Mouse (Mus musculus): ENCODE data around the gene Jmjd1c.

Gene Jmjd1c

DNA sequence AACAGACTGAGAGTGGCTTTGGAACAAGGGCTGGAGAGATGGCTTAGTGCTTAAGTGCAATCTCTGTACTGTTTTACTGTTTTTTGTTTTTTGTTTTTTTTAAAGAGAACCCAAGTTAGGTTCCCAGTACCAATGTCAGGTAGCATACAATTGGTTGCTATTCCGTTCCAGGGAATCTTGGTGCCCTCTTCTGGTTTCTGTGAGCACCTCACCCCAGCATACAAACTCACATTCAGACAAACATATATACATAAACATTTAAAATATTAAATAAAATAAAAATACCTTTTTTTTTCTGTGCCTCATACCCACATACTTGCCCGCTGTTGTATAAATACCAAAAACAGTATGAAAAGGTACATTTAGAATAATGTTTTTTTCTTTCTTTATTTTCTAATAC, 38.4 kb downstream of the Jmjd1c start:
- DNase-seq: no peak

DNA sequence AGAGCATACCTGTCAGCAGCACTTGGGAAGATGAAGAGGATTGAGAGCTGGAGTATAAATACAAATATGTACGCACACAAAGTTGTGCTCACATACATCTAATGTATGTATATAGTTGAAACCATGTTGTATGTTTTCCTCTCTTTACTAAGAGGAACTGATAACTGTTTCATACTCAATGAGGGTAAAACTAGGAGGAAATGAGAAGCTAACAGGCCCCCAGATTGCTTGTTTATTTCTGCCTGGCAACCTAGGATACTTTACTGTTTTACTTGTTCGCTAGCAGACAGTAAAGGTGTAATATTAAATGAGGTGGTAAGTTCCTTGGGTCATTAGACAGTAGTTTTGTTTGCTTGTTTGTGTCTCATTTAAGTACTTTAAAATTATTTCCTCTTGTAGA, 41.5 kb downstream of the Jmjd1c start:
- DNase-seq: no peak

DNA sequence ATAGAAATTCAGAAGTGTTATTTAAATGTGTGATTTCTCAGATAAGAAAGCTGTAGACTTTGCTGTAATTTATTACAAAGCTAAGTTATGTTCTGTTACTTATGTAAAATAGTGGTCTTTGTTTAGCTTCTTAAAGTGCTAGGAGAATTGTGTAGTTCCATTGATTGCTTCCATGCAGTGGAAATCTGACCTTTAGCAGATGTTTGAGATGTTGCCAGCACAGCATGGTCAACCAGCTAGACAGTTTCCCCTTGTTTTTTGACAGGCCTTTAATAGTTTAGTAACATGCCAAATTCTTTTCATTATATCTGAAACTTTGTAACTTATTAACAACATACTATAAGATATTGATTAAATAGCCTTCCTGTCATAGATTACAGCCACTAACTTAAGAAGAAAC, 47.7 kb downstream of the Jmjd1c start:
- peak; percentile 22 for DNase-seq

DNA sequence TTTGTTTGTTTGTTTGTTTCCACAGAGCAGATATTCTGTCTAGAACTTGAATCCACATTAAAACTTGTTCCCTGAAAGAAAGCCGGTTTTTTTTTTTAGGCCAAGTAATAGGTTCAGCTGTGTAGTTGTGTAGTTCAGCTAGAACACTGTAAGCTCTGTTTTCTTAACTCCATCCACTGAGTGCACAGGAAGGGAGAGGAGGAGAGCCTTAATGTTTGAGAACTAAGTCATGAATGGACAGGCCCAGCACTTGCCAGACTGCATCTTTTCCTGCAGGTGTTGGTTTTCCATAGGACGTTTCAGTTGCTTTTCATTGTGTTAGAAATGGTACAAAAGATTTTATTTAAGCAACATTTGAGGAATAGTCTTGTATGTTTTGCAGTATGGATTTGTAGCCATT, 48.3 kb downstream of the Jmjd1c start:
- DNase-seq: no peak

DNA sequence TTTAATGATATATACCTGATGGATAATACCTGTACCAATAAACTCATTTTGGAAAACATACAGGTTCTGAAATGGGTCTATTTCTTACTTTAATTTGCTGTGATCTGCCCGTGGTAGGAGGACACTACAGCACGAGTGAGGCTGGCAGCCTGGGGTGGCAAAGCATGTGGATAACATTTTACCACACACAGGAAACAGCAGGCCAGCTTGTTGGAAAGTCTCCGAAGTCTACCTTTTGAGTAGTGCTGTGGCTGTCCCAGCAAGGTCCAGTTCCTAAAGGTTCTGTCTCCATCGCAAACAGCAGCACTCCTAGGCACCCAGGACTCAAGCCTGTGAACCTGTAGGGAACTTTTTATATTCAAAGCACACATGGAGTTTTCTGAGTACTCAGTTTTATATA, 49.7 kb downstream of the Jmjd1c start:
- DNase-seq: no peak

DNA sequence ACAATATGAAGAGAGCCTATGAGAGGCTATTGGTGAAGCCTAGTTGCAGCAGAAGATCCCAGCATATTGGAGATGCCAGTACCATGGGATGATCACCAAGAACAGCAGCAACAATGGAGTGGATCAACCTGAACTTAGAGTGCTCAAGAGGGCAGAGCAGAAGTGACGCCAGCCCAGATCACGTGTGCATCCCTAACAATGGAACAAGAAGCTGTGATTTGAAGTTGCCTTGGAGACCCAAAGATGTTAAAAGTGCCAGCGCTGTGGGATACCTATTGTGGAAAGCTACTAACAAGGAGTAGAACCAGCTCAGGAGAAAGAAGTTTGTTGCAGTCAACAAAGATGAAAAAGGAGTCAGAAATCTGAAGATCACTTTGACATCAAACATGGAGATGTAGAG, 55.8 kb downstream of the Jmjd1c start:
- no peak for DNase-seq

DNA sequence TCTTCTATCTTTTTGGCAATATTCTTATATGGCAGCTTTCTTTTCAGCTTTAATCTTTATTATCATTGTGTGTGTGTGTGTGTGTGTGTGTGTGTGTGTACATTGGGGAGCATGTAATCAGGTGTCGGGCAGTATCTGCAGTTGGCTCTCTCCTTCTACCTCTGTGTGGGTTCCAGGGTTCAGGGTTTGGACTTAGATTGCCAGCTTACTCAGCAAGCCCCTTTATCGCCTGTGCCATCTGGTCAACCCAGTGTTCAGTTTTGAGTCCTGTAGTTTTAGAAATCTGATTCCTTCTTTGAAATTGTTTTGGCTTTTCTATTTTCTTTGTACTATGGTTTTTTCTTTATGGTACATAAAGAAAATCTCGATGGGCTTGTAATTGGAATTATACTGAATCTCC, 58.7 kb downstream of the Jmjd1c start:
- DNase-seq: no peak

DNA sequence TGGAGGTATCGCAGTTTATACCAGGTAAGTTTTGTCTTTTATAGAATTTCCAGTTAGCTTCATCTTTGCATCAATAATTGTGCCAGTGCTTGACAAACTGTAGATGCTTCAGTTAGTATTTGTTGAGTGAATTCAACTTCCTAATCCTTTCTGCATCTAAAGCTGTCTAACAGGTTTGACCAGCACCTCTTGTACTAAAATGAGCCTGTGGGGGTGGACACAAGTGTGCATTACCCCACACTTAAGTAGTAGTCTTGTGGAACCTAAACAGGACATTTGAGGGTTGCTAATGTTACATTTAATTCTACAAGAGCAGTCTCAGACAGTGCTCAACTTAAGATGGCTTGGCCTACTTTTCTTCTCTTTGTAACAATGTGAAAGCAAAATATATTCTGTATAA, 78.1 kb downstream of the Jmjd1c start:
- DNase-seq: peak; percentile 24

DNA sequence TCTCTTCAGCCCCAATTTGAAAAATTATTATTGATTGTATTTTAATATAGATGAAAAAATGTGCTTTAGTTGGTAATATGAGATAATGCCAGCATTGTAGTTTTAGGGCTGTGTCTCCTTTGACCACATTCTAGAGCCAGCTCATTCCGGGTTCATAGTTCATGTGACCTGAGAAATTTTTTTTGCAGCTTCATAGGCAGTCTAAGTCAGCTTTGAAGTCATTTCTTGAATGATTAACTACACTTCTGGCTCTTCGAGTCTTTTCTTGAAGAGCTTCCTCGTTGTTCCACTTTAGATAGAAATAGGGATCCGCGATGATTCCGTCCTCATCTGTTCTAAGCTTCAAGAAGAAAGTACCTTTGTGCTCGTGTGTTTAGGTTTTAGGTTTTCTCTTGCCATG, 80.1 kb downstream of the Jmjd1c start:
- DNase-seq: no peak

DNA sequence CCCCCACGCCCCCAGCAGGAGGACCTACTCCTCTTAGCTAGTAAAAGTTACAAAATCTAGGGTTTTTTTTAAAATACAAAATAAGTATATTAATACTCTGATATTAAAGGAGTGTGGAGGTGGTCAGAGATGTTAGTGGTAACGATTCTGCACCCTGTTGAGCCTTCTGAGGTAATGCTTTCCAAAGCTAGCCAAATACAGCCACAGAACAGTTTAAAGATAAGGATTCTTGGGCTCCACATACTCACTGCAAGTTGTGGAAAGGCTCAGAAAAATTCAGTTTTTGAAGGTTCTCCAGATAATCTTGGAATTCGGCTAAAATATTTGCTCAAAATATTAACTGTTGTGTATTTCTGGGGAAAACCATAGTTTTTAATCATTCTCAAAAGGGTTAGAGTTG, 81.0 kb downstream of the Jmjd1c start:
- no peak for DNase-seq

DNA sequence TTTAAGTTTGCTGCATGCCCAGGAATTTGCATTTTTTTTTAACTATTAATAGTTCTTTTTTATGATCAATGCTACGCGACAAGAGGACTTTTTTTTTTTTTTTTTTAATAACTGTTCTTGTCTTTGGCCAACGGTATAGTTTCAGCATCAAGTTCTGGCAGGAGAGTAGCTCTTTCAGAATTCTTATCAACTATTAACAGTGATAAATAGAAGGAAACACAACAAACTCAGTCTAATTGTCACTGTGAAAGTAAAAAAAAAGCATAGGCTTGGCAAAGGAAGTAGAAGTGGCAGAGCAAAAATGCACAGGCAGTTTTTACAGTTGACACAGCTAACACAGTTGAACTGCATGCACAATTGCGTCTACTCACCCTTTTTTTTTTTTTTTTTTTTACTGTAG, 81.5 kb downstream of the Jmjd1c start:
- no peak for DNase-seq

DNA sequence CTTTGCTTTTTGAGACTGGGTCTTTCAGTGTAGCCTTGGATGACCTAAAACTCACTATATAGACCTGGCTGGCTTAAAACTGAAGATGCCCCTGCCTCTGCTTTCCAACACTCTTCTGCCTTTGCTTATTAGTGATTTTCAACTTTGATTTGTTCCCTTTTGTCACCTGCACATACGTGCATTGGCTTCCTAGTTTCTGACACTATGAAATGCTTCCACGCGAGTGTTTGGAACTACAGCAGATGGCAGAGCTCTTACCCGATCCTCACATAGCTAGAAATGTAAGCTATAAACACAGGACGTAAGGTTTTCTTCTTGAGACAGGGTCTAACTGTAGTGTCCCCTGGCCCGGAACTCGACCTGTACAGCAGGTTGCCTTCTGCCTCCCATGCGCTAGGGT, 84.1 kb downstream of the Jmjd1c start:
- DNase-seq: no peak

DNA sequence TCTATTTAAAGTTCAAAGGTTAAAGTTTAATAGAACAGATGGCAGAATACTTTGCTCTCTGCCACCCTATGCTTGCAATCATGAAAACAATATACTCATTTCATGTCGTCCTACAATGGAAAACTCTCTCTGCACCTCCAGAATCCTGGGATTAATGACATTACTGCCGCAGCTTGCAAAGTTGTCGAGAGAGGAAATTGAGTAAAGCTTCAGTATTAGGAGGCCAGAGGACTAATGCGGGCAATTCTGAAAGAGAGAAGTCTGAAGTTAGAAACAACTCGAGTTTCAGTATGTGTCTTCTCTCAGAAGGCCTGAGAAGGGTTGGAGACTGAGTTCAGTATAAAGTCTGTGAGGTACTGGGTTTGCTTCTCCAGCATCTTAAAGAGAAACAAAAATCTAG, 84.9 kb downstream of the Jmjd1c start:
- no peak for DNase-seq

DNA sequence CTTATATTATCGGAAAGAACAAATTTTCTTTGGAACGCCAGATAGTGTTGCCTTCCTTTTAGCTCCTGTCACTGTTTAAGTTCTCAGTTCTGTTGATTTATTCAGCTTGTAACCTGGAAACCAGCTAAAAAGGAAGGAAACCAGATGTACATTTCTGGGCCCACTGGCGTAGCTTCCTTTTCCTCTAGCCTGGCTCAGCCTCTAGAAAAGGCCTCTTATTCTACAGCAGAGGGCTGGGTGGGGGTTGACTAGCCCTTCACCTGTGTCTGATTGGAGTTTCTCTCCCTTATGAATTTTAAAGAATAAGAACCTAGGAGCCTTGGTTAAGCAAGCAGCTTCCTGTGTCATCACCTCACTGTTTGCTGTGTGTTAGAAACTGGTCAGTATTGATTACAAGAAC, 86.7 kb downstream of the Jmjd1c start:
- DNase-seq: no peak

DNA sequence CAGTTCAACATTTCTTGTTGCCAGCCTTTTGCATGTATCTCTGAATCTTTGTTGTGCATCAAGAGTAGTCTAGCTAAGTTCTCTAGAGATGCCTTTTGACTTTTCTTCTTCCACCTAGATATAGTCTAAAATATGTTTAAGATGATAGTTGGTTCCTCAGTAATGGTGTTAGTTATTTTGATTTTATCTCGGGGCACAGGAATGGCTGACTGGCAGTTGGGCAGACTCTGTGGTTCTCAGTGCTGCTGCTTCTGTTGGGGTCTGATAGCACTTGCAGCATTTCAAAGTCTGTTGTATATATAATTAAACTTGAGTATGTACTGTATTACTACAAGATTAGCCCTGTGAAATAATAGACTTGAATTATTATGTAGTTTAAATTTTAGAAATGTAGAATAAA, 87.2 kb downstream of the Jmjd1c start:
- DNase-seq: no peak

DNA sequence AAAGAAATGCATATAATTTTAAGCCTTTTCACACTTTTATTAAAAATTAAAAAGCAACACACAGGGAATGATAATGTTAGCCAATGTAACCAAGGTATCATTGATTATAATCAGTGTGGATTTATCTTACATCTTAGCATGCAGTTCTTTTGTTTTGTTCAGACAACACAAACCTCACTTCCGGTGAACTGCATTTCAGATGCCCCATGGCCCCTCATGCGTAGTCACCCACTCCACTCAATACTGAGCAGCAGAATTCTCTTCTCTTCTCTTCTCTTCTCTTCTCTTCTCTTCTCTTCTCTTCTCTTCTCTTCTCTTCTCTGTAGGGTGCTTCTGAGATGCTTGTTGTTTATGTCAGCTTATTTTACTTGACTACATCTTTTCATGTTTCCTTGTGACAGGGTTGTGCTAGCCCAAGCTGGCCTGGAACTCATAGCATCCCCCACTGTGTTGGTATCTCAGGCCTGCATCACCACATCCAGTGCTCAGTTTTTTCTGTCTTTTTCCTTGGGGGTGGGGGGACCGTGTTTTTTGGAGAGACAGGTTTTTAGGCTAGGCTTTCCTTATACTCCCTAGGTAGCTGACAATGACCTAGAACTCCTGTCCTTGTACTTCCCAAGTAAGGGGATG, 88.6 kb downstream of the Jmjd1c start:
- DNase-seq: no peak

DNA sequence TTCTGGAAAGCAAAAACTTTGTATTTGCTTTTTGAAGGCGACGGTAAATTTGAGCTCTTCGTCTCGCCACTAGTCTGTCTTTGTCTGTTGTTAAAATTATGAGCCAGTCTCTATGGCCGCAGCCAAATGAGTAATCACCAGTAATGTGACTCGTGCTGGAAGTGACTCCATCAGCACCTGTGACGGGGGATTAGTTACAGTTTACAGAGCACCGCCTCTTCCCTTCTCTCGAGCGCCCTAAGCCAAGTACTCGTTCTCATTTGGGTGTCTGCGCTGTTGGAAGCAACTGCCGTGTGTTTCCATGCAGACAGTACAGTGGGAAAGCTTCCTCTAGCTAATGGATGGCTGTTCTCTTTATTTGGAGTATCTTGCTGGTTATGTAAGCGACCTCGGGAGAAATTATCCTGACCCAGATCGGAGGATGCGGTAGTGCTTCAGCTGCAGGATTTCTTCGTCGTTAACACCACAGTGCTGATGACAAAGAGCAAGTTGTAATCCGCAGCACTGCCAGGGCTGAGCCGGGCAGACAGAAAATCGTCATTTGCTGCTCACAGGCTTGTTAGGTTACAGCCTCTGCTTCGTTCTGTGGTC, 89.7 kb downstream of the Jmjd1c start:
- DNase-seq: peak; percentile 66

DNA sequence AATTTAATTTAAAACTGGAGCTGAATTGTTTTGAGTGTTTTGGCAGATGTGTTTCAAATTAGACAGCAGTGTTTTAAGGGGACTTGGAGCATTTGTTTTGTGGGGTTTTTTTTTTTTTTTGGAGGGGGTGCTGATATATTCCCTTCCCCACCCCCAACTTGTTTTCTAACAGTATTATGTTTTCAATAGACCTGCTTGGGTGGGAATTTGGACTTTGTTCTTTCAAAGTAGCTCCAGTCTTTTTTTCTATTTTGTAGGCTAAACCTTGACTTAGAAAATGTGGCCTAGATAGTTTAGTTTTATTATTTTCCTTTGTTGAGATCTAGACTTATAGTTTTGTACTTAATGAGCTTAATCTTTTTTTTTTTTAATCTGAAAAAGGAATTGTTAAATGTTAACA, 90.6 kb downstream of the Jmjd1c start:
- no peak for DNase-seq

DNA sequence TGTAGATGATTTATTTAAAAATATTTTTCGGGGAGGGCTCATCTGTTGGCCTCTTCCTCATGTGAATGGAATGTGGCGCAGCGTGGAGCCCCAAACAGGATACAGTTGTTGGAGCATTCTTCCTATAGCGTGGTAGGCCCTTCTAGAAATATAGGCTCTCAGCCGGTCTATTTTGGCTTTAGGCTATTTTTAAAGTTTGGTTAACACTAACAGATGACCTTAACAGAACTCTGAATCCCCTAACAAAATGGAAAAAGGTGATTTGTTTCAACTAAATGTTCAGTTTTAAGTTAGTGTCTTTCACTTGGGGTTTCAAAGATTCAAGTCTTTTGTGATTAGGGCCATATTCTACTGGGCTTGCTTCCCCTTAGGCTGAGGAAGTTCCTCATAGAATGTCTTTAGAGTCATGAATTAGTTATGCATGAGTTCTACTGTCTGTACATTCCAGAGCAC, 91.1 kb downstream of the Jmjd1c start:
- no peak for DNase-seq

DNA sequence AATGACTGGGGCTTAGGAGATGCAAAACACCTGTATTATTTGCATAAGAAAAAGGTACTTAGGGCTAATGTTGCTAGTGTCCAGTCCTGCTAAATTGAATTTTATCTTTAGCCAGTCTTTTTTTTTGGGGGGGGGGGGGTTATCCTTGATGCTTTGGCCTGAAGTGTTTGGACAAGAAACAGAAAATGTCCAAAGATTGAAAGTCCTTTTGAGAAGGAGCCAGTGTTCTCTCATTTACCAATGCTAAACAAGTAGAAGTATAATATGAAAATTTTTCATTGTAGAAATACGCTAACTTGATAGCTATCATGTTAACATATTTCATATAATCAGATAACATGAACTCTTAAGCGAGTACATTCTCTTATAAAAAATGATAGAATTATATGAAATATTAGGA, 92.0 kb downstream of the Jmjd1c start:
- DNase-seq: no peak

DNA sequence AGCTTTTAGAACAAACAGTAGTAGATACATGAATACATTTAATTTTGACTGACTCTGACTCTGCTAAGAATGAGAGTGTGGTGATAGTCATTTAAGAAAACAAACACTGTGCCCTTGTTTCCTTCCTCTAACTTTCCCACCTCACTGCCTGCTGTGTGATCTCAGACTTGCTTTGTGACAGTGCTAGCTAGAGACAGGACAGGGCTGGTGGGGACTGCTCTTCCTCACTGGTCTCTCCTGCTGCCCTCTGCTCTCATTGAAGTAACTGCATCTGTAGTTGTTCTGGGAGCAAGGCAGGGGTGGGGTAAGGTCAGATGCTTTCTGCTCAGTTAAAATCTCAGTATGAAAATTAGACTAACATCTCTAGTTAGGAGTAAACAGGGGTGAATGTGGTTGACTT, 93.1 kb downstream of the Jmjd1c start:
- DNase-seq: no peak

DNA sequence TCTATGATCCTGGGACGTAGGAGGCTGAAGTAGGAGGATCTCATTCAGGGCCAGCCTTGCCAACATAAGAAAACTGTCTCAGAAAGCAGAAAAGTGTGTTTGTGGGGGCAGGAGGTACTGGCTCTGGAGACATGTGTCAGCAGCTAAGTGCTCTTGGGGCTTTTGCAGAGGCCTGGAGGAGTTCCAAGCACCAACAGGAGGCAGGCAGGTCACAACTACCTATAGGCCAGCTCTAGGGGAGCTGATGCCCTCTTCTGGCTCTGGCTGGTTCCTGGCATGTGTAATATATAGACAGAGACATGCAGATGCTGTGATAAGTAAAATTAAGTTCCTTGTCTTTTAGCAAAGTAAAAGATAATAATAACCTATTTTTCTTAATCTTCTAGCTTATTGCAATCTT, 94.3 kb downstream of the Jmjd1c start:
- DNase-seq: peak; percentile 42

DNA sequence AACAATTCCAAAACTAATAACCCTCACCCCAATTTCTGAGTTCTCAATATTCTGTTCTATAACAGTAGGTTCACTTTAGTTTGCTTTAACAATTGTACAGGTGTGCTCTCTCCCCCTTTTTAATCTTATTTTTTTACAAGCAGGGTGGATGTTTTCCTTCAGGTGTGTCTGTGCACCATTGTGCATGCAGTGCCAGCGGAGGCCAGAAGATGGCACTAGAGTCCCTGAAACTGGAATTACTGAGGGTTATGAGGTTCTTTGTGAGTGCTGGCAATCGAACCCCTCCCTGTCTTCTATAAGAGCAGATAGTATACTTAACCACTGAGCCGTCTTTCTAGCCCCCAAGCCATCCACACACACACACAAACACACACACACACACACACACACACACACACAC, 96.4 kb downstream of the Jmjd1c start:
- DNase-seq: no peak

DNA sequence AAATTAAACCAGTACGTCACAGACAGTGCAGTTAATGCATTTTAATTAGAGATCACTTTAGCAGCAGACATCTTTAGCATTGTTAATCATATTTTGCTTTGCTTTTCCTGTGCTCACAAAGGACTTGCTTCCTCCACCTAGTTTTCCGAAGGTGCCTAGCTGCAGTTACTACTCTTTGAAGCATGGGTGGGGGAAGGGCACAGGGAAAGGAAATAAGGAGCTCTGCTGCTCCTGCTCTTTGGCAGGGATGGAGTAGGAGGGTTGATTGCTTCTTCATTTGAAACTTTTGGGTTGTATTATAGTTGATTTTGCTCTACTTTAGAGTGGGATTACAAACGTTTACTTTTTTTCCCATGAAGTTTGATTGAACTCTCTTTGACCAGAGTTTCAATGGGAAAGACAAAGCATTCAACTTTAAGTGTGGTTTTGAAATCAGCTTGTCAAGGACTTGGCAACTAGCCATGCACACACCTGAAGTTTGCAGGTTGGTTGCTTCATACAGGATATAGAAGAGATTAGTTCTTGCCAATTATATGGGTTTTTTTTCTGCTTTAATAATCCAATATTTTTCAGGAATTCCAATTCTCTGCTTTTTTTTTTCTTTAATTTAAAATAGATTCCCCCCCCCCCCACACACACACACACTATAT, 97.2 kb downstream of the Jmjd1c start:
- peak; percentile 57 for DNase-seq

DNA sequence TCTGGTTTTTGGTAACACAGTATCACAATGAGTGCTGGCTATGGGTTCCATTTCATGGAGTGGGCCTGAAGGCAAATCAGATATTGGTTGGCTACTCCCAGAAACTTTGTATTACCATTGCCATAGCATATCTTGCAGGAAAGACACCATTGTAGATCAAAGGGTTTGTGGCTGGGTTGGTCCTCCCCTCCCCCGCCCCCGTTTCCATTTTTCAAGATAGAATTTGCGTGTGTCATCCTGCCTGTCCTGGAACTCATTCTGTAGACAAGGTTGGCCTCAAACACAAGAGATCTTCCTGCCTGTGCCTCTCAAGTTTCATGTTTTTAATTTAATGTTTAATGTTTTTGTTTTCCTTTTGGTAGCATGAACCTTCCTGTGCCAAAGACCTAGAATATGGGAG, 98.1 kb downstream of the Jmjd1c start:
- no peak for DNase-seq

Data from lung, postnatal 14 days (tissue).